Mouse (Mus musculus) brain, embryonic 14.5 days (tissue): Measurements from ENCODE around the gene Cenpp.

Experiments
- CTCF ChIP-seq: fragments of 200-500 bp; IDR thresholded peaks from 2 replicates; pipeline ENCODE4 v1.5.1; 2012; ENCODE audit warnings: inconsistent platforms, mild to moderate bottlenecking, moderate library complexity, borderline replicate concordance; ENCODE audit not compliant: insufficient read depth, insufficient read length; ENCODE audit errors: extremely low read depth
- POLR2A ChIP-seq: fragments of 200-500 bp; IDR thresholded peaks from 2 replicates; pipeline ENCODE4 v1.6.1; 2012; ENCODE audit warnings: mild to moderate bottlenecking, inconsistent platforms, borderline replicate concordance; ENCODE audit not compliant: poor library complexity, insufficient read depth, insufficient read length, severe bottlenecking; ENCODE audit errors: extremely low read depth

DNA sequence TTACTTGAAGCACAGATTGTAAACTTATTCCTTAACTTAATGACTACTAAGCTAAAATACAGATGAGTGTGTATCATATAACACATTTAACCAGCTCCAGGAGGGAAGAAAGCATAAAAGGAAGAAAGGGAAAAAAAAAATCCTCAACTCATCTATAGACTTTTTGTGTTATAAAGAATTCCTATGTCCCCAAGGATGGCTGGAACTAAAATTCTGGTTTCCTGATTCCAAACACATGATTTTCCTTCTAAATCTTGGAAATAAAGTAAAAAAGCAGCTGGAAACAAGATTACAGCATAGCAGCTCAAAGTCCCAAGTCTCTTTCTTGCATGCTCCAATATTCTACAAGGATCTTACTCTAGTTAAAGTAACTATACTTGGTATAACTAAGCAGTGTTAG is 49.0 kb downstream of the Cenpp start:
- TF ChIP-seq POLR2A (no peak), CTCF (no peak)
